Mouse (Mus musculus) cerebellum, adult 11-12 months (tissue): ENCODE results near the gene Tmem98.

Source experiments
- DNase-seq: peaks from one replicate; pipeline ENCODE4 v3.0.0; 2022

Gene Tmem98

GRCm38 (mm10) chr11:80856827-80857226, 46.9 kb downstream of the Tmem98 start:
- DNase-seq, result no peak

- DNase-seq, result no peak
Measured at GRCm38 (mm10) chr11:80858065-80858464, 48.1 kb downstream of the Tmem98 start, which contains the start of gene Spaca3. Spaca3 (plus strand) TSS chr11:80858365.

- DNase-seq, result no peak
Measured at GRCm38 (mm10) chr11:80862941-80863340, 53.0 kb downstream of the Tmem98 start.

- no peak for DNase-seq
Measured at GRCm38 (mm10) chr11:80868039-80868438, 58.1 kb downstream of the Tmem98 start.
